Mouse (Mus musculus) stomach, postnatal 0 days (tissue): ENCODE measurements around the gene Insrr. TPM values are rescaled to one million over a fixed set of nuclear protein-coding genes. Genes with fewer than 3 reads are reported as not detected.

Source experiments
- ATAC-seq: fragments of 200-750 bp; cut with Nextera tagmentation; 2 replicates; pipeline ENCODE4 v1.8.0; 2017; ENCODE audit not compliant: low FRiP score, low TSS enrichment
- DNase-seq: peaks from one replicate; pipeline ENCODE4 v3.0.0-alpha.2; 2016; ENCODE audit warnings: low spot score
- H3K27ac ChIP-seq: fragments of 300-500 bp; sonication (generic); replicated peaks from 2 replicates; pipeline ENCODE4 v1.5.1; 2014; ENCODE audit warnings: mild to moderate bottlenecking, control low read depth
- H3K27me3 ChIP-seq: fragments of 300-500 bp; sonication (generic); 2 replicates; pipeline ENCODE4 v1.6.1; 2014; ENCODE audit warnings: low read length; ENCODE audit not compliant: control insufficient read depth, insufficient read depth
- H3K36me3 ChIP-seq: fragments of 300-500 bp; sonication (generic); 2 replicates; pipeline ENCODE4 v1.6.1; 2014; ENCODE audit warnings: low read length, mixed read lengths; ENCODE audit not compliant: control insufficient read depth, insufficient read depth
- H3K4me1 ChIP-seq: fragments of 300-500 bp; sonication (generic); replicated peaks from 2 replicates; pipeline ENCODE4 v1.6.1; 2014; ENCODE audit warnings: antibody characterized with exemption; ENCODE audit not compliant: control insufficient read depth, insufficient read depth
- H3K4me2 ChIP-seq: fragments of 300-500 bp; sonication (generic); replicated peaks from 2 replicates; pipeline ENCODE4 v1.6.1; 2014; ENCODE audit warnings: low read depth, mild to moderate bottlenecking, control low read depth, moderate library complexity
- H3K4me3 ChIP-seq: fragments of 300-500 bp; sonication (generic); 2 replicates; pipeline ENCODE4 v1.5.1; 2014; ENCODE audit warnings: low read depth, low read length, control low read depth
- H3K9ac ChIP-seq: fragments of 300-500 bp; sonication (generic); 2 replicates; pipeline ENCODE4 v1.6.1; 2014; ENCODE audit warnings: mild to moderate bottlenecking, low read length, control low read depth, mixed read lengths
- H3K9me3 ChIP-seq: fragments of 300-500 bp; sonication (generic); 2 replicates; pipeline ENCODE4 v1.6.1; 2016; ENCODE audit warnings: low read length; ENCODE audit not compliant: control insufficient read depth
- CTCF ChIP-seq: IDR thresholded peaks from 2 replicates; pipeline ENCODE4 v1.5.1; 2016; ENCODE audit warnings: antibody characterized with exemption, low read depth, mild to moderate bottlenecking, moderate library complexity
- EP300 ChIP-seq: optimal IDR thresholded peaks from 2 replicates; pipeline ENCODE3; 2016; ENCODE audit warnings: antibody characterized with exemption
- WGBS: fragments of 180-500 bp; shearing (Covaris S2); extraction: QIAGEN DNeasy Blood & Tissue Kit; methylation state at CpG from one replicate; pipeline ENCODE4 v1.1.7; 2014; 5-methylcytosine and 5-hydroxymethylcytosine counted together
- polyA plus RNA-seq: library from polyadenylated mRNA; unstranded; fragments of >200 nt; fragmentation: Nextera tagmentation; extraction: Ambion mirVana; gene quantifications from 2 replicates; pipeline ENCODE4 v1.2.1, GENCODE M21; 2015

Gene Insrr
- polyA plus RNA-seq, 1 experiment from 2014 or later = 0.18 TPM

DNA sequence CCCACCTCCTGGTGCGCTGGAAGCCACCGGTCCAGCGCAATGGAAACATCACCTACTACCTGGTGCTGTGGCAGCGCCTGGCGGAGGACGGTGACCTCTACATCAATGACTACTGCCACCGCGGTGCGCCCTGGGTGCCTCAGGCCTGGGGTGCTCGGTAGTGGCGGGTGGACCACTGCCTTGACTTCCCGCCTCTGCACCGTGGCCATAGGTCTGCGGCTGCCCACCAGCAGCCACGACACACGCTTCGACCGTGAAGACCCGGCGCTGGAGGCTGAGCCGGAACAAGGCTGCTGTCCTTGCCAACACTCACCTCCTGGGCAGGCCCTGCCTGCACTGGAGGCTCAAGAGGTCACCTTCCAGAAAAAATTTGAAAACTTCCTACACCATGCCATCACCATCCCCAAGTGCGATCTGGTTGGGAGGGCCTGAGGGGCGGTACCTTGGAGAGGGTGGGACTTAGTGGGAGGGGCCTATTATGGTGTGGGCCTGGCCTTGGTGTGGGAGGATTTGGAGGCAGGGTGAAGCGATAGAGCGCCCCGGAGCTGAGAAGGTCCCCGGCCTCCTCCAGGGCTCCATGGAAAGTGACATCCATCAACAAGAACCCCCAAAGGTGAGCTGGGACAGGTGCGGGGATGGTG lies 12.7 kb downstream of the Insrr start:
- DNase-seq = peak; percentile 33
- H3K4me2 ChIP-seq = peak overlapping the region; percentile 20
- H3K9me3 ChIP-seq = no peaks in the 10 kb centered on the region
- peak overlapping the region; percentile 12; the same call in 1 of the 2 replicates for H3K4me3 ChIP-seq
- peak; percentile 43; the same call in 1 of the 2 replicates for ATAC-seq
- no peaks in the 10 kb centered on the region for H3K4me1 ChIP-seq
- no peak overlapping the region for H3K9ac ChIP-seq
- H3K36me3 ChIP-seq = no peaks in the 10 kb centered on the region
- WGBS = 10% methylated on average over 28 of the region's 28 CpGs
- H3K27me3 ChIP-seq = peaks cover 9% of the 10 kb centered on the region
- H3K27ac ChIP-seq = no peak overlapping the region
- TF ChIP-seq EP300 (no peak), CTCF (0 out of 2 replicates have a peak, but pooled peaks have one; percentile 5)

DNA sequence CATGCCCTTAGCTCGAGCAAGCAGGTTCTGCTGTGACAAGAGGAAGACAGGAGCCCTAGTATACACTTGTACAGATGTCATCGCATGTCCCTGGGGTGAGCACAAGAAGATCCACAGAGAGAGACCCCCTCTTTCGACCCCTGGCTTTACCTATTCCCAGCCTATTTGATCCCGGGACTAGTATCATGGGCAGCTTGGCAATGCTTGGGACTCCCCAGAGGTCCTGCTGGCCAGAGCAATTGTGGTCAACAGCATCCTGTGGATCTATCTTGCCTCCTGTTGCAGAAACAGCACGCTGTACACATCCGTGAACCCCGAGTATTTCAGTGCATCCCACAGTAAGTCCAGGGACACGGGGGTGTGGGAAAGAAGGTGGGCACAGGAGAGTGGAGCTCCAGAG lies 14.5 kb downstream of the Insrr start:
- TF ChIP-seq EP300 = no peak
- no peak for TF ChIP-seq CTCF
- H3K9ac ChIP-seq = no peak overlapping the region
- no peak overlapping the region for H3K27ac ChIP-seq
- H3K9me3 ChIP-seq = no peaks in the 10 kb centered on the region
- H3K27me3 ChIP-seq = peaks cover 9% of the 10 kb centered on the region
- no peak for ATAC-seq
- WGBS = 84% methylated on average over 8 of the region's 8 CpGs
- no peak overlapping the region for H3K4me3 ChIP-seq
- H3K36me3 ChIP-seq = no peaks in the 10 kb centered on the region
- H3K4me1 ChIP-seq = no peaks in the 10 kb centered on the region
- DNase-seq = no peak
- H3K4me2 ChIP-seq = no peak overlapping the region

DNA sequence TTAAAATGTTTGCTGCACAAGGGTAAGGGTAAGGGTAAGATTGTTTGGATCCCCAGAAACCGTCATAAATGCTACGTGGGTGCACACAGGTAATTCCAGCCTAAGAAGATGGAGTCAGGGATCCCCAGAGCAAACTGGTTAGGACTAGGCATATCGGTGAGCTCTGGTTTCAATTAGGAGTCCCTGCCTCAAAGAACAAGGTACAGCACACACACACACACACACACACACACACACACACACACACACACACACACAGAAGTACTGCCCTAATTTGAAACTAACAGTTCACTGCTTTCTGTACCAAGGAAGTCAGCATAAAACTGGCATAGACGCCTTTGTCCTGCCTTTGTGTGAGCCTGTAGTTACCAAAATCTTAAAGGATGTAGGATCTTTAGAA lies 15.7 kb downstream of the Insrr start:
- TF ChIP-seq CTCF (no peak), EP300 (no peak)
- H3K27me3 ChIP-seq = peaks cover 9% of the 10 kb centered on the region
- H3K4me3 ChIP-seq = no peak overlapping the region
- ATAC-seq = no peak
- no peak overlapping the region for H3K9ac ChIP-seq
- no peaks in the 10 kb centered on the region for H3K9me3 ChIP-seq
- H3K36me3 ChIP-seq = no peaks in the 10 kb centered on the region
- no peak overlapping the region for H3K27ac ChIP-seq
- H3K4me2 ChIP-seq = no peak overlapping the region
- 77% methylated on average over 4 of the region's 4 CpGs for WGBS
- H3K4me1 ChIP-seq = no peaks in the 10 kb centered on the region
- no peak for DNase-seq

DNA sequence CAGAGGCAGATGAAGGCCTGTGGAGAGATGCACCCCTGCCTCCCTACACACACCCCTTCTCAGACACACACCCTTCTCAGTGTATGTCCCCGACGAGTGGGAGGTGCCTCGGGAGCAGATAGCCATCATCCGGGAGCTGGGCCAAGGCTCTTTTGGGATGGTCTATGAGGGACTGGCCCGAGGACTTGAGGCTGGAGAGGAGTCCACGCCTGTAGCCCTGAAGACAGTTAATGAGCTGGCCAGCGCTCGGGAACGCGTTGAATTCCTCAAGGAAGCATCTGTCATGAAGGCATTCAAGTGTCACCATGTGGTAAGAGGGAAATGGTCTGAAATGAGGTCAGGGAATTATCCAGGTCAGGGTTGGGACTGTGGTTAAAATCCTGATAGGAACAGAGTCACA lies 16.1 kb downstream of the Insrr start:
- ATAC-seq = no peak
- peaks cover 9% of the 10 kb centered on the region for H3K27me3 ChIP-seq

DNA sequence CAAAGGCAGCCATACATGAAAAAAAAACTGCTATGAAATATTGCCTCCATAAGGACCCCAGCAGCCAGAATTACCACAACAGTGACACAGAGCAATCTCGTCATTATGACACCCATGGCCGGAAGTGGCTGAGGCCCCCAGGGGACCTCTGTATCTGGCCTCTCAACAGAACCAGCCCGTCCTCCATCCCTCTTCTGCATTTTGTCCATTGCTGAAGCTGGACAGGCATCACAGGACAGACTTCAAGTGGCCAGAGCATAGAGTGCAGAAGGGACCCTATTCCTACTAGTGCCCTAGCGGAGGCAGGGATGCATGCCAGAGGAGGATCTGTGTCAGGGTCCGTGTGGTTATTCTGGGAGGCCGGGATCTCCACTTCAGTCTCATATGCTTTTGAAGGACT lies 19.4 kb downstream of the Insrr start:
- Histone ChIP-seq H3K9me3 (no peaks in the 10 kb centered on the region), H3K36me3 (no peaks in the 10 kb centered on the region), H3K4me2 (no peak overlapping the region), H3K4me3 (no peak overlapping the region), H3K4me1 (no peaks in the 10 kb centered on the region), H3K9ac (no peak overlapping the region), H3K27ac (no peak overlapping the region), H3K27me3 (no peaks in the 10 kb centered on the region)
- ATAC-seq = no peak
- WGBS = 64% methylated on average over 6 of the region's 6 CpGs
- TF ChIP-seq CTCF = no peak
- no peak for TF ChIP-seq EP300
- DNase-seq = no peak

More for the DNA sequence above, 16.1 kb downstream of the Insrr start:
- H3K9ac ChIP-seq = no peak overlapping the region
- TF ChIP-seq EP300 (no peak), CTCF (no peak)
- no peak overlapping the region for H3K4me3 ChIP-seq
- H3K36me3 ChIP-seq = no peaks in the 10 kb centered on the region
- H3K27ac ChIP-seq = no peak overlapping the region
- no peaks in the 10 kb centered on the region for H3K9me3 ChIP-seq
- 42% methylated on average over 10 of the region's 10 CpGs for WGBS
- H3K4me2 ChIP-seq = no peak overlapping the region
- DNase-seq = no peak
- no peaks in the 10 kb centered on the region for H3K4me1 ChIP-seq

DNA sequence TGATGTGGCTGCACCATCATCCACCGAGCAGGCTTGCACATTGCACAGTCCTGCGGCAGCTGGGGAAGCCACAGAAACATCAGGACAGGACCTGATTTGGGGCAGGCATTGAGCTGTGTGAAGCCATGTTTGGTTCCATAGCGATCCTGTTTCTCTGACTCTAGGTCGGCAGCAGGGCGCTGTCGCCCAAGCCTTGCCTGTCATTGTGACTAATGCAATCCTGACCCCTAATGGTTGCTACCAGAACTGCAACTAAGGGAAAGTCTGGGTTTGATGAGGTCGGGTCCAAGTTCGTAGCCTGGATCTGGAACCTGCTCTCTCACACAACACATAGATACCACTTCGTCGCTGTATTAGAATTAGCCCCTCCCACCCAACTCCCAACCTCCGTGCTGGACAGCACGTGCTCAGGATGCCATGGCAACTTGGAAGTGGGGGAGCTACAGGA lies 19.9 kb downstream of the Insrr start:
- no peak overlapping the region; the same call in 1 of the 2 replicates for H3K4me2 ChIP-seq

More for the DNA sequence above, 19.9 kb downstream of the Insrr start:
- Histone ChIP-seq H3K27me3 (no peaks in the 10 kb centered on the region), H3K4me3 (no peak overlapping the region), H3K4me1 (no peaks in the 10 kb centered on the region), H3K9ac (no peak overlapping the region; the same call in 1 of the 2 replicates), H3K9me3 (no peaks in the 10 kb centered on the region), H3K36me3 (no peaks in the 10 kb centered on the region), H3K27ac (no peak overlapping the region)
- peak; percentile 96 for TF ChIP-seq CTCF
- TF ChIP-seq EP300 = no peak
- WGBS = 6% methylated on average over 12 of the region's 12 CpGs
- peak; percentile 74 for DNase-seq
- peak; percentile 36; the same call in 1 of the 2 replicates for ATAC-seq
